Mouse (Mus musculus) MEL (cell line): Measurements from ENCODE around the gene Tnfsf4. TPM values are rescaled to one million over a fixed set of nuclear protein-coding genes. Genes with fewer than 3 reads are reported as not detected.

ENCODE experiments used
- DNase-seq: peaks from one replicate; pipeline ENCODE4 v3.0.0; 2011; ENCODE audit warnings: low read depth, low spot score
- H3K27ac ChIP-seq: 2 replicates; pipeline ENCODE4 v1.5.1; 2012; ENCODE audit warnings: low read depth, mild to moderate bottlenecking, control low read depth, low read length, moderate library complexity; ENCODE audit not compliant: control insufficient read depth
- H3K27me3 ChIP-seq, 2 experiments: fragments of 150-350 bp in 1 of 2; sonication (generic) in 1 of 2; 2 replicates each; pipeline ENCODE4 v1.6.1; 2012; ENCODE audit warnings: low read length in 2 of 2, mild to moderate bottlenecking in 2 of 2, improper control_type of control experiment in 1 of 2, moderate library complexity in 1 of 2; ENCODE audit not compliant: insufficient read depth in 2 of 2, control insufficient read depth in 1 of 2
- H3K36me3 ChIP-seq, 2 experiments: 2 replicates each; pipeline ENCODE4 v1.6.1; 2012 to 2014; ENCODE audit warnings: low read length in 2 of 2, improper control_type of control experiment in 1 of 2, inconsistent platforms in 1 of 2, mild to moderate bottlenecking in 1 of 2; ENCODE audit not compliant: insufficient read depth in 2 of 2, control insufficient read depth in 1 of 2
- H3K4me1 ChIP-seq, 2 experiments: fragments of 150-350 bp in 1 of 2; sonication (generic) in 1 of 2; 2 replicates each; pipeline ENCODE4 v1.6.1; 2012; ENCODE audit warnings: low read length in 2 of 2, improper control_type of control experiment in 1 of 2, mild to moderate bottlenecking in 1 of 2; ENCODE audit not compliant: insufficient read depth in 2 of 2, control insufficient read depth in 1 of 2
- H3K4me3 ChIP-seq, 2 experiments: fragments of 150-350 bp in 1 of 2; sonication (generic) in 1 of 2; 2 replicates each; pipeline ENCODE4 v1.5.1; 2012; ENCODE audit warnings: low read depth in 2 of 2, low read length in 2 of 2, mild to moderate bottlenecking in 2 of 2, moderate library complexity in 2 of 2, control low read depth in 1 of 2, improper control_type of control experiment in 1 of 2; ENCODE audit not compliant: control insufficient read depth in 1 of 2, insufficient read depth in 1 of 2
- H3K79me2 ChIP-seq: 2 replicates; pipeline ENCODE4 v1.6.1; 2012; ENCODE audit warnings: mild to moderate bottlenecking, low read length, moderate library complexity; ENCODE audit not compliant: control insufficient read depth, poor library complexity, insufficient read depth
- H3K9ac ChIP-seq: 2 replicates; pipeline ENCODE4 v1.6.1; 2012; ENCODE audit warnings: low read depth, mild to moderate bottlenecking, control low read depth, low read length, moderate library complexity; ENCODE audit not compliant: control insufficient read depth, poor library complexity, severe bottlenecking
- H3K9me3 ChIP-seq: fragments of 150-350 bp; sonication (generic); replicated peaks from 2 replicates; pipeline ENCODE4 v1.6.1; 2012; ENCODE audit warnings: mild to moderate bottlenecking, low read length, improper control_type of control experiment, moderate library complexity; ENCODE audit not compliant: insufficient read depth
- CHD2 ChIP-seq: IDR thresholded peaks from 2 replicates; pipeline ENCODE4 v1.6.1; 2011; ENCODE audit warnings: low read length, improper control_type of control experiment
- CTCF ChIP-seq, 3 experiments: IDR thresholded peaks in 2 of 3; conservative IDR thresholded peaks in 1 of 3; 2 replicates each; pipeline ENCODE4 v1.5.1; 2011 to 2012; ENCODE audit warnings: low read length in 3 of 3, low read depth in 2 of 3, mild to moderate bottlenecking in 2 of 3, improper control_type of control experiment in 1 of 3, inconsistent platforms in 1 of 3, mixed read lengths in 1 of 3, moderate library complexity in 1 of 3; ENCODE audit not compliant: control insufficient read depth in 1 of 3, insufficient read depth in 1 of 3, poor library complexity in 1 of 3, severe bottlenecking in 1 of 3
- E2F4 ChIP-seq: IDR thresholded peaks from 2 replicates; pipeline ENCODE4 v1.6.1; 2011; ENCODE audit warnings: low read depth, low read length, improper control_type of control experiment, borderline replicate concordance
- ELF1 ChIP-seq: IDR thresholded peaks from 2 replicates; pipeline ENCODE4 v1.6.1; 2014; ENCODE audit warnings: low read depth, mild to moderate bottlenecking, inconsistent platforms, low read length, improper control_type of control experiment, moderate library complexity
- ETS1 ChIP-seq: IDR thresholded peaks from 2 replicates; pipeline ENCODE4 v1.6.1; 2012; ENCODE audit warnings: low read depth, mild to moderate bottlenecking, inconsistent platforms, low read length, improper control_type of control experiment, moderate library complexity
- GABPA ChIP-seq: IDR thresholded peaks from 2 replicates; pipeline ENCODE4 v1.6.1; 2012; ENCODE audit warnings: low read depth, mild to moderate bottlenecking, inconsistent platforms, low read length, improper control_type of control experiment, moderate library complexity
- HCFC1 ChIP-seq: IDR thresholded peaks from 2 replicates; pipeline ENCODE4 v1.6.1; 2012; ENCODE audit warnings: low read depth, mild to moderate bottlenecking, inconsistent platforms, low read length, improper control_type of control experiment, moderate library complexity
- JUND ChIP-seq: IDR thresholded peaks from 2 replicates; pipeline ENCODE4 v1.6.1; 2011; ENCODE audit warnings: low read depth, mild to moderate bottlenecking, improper control_type of control experiment, low read length
- MAFK ChIP-seq: IDR thresholded peaks from 2 replicates; pipeline ENCODE4 v1.6.1; 2011; ENCODE audit warnings: low read depth, mild to moderate bottlenecking, low read length, improper control_type of control experiment, borderline replicate concordance
- MAZ ChIP-seq: IDR thresholded peaks from 2 replicates; pipeline ENCODE4 v1.6.1; 2012; ENCODE audit warnings: low read depth, mild to moderate bottlenecking, inconsistent platforms, low read length, improper control_type of control experiment
- MEF2A ChIP-seq: IDR thresholded peaks from 2 replicates; pipeline ENCODE4 v1.6.1; 2014; ENCODE audit warnings: low read depth, mild to moderate bottlenecking, inconsistent platforms, low read length, improper control_type of control experiment; ENCODE audit not compliant: poor library complexity, insufficient replicate concordance, severe bottlenecking; ENCODE audit errors: extremely low read depth
- MYB ChIP-seq: IDR thresholded peaks from 2 replicates; pipeline ENCODE4 v1.6.1; 2011; ENCODE audit warnings: mild to moderate bottlenecking, low read depth, low read length, improper control_type of control experiment
- MYC ChIP-seq: IDR thresholded peaks from 2 replicates; pipeline ENCODE4 v1.6.1; 2011; ENCODE audit warnings: low read depth, mild to moderate bottlenecking, low read length, improper control_type of control experiment, moderate library complexity
- POLR2A ChIP-seq, 2 experiments: IDR thresholded peaks; 2 replicates each; pipeline ENCODE4 v1.6.1; 2011 to 2012; ENCODE audit warnings: low read length in 2 of 2, mild to moderate bottlenecking in 2 of 2, control low read depth in 1 of 2, improper control_type of control experiment in 1 of 2, low read depth in 1 of 2, moderate library complexity in 1 of 2; ENCODE audit not compliant: control insufficient read depth in 1 of 2, insufficient read depth in 1 of 2, poor library complexity in 1 of 2
- POLR2AphosphoS2 ChIP-seq: IDR thresholded peaks from 2 replicates; pipeline ENCODE4 v1.6.1; 2011; ENCODE audit warnings: low read length, improper control_type of control experiment
- POLR2AphosphoS5 ChIP-seq: IDR thresholded peaks from 2 replicates; pipeline ENCODE4 v1.6.1; 2012; ENCODE audit warnings: low read depth, borderline replicate concordance, mild to moderate bottlenecking, inconsistent platforms, low read length, moderate library complexity, mixed read lengths
- RAD21 ChIP-seq: IDR thresholded peaks from 2 replicates; pipeline ENCODE4 v1.6.1; 2011; ENCODE audit warnings: mild to moderate bottlenecking, low read depth, low read length, improper control_type of control experiment
- RCOR1 ChIP-seq: IDR thresholded peaks from 2 replicates; pipeline ENCODE4 v1.6.1; 2012; ENCODE audit warnings: low read depth, mild to moderate bottlenecking, inconsistent platforms, low read length, improper control_type of control experiment
- SMC3 ChIP-seq: IDR thresholded peaks from 2 replicates; pipeline ENCODE4 v1.6.1; 2011; ENCODE audit warnings: low read depth, low read length, improper control_type of control experiment
- TCF12 ChIP-seq: IDR thresholded peaks from 2 replicates; pipeline ENCODE4 v1.6.1; 2014; ENCODE audit warnings: low read depth, mild to moderate bottlenecking, inconsistent platforms, low read length, improper control_type of control experiment, moderate library complexity
- UBTF ChIP-seq: IDR thresholded peaks from 2 replicates; pipeline ENCODE4 v1.6.1; 2012; ENCODE audit warnings: low read depth, mild to moderate bottlenecking, inconsistent platforms, low read length, improper control_type of control experiment, moderate library complexity, borderline replicate concordance; ENCODE audit not compliant: insufficient read depth
- USF1 ChIP-seq: IDR thresholded peaks from 2 replicates; pipeline ENCODE4 v1.6.1; 2014; ENCODE audit warnings: low read depth, mild to moderate bottlenecking, inconsistent platforms, low read length, improper control_type of control experiment, moderate library complexity
- USF2 ChIP-seq, 2 experiments: IDR thresholded peaks; 2 replicates each; pipeline ENCODE4 v1.6.1; 2011 to 2012; ENCODE audit warnings: improper control_type of control experiment in 2 of 2, low read length in 2 of 2, borderline replicate concordance in 1 of 2, inconsistent platforms in 1 of 2, low read depth in 1 of 2, mild to moderate bottlenecking in 1 of 2; ENCODE audit not compliant: insufficient read depth in 1 of 2
- ZC3H11A ChIP-seq: IDR thresholded peaks from 2 replicates; pipeline ENCODE4 v1.6.1; 2012; ENCODE audit warnings: low read depth, mild to moderate bottlenecking, inconsistent platforms, low read length, improper control_type of control experiment
- polyA plus RNA-seq, 2 experiments: library from polyadenylated mRNA; stranded (reverse) in 1 of 2; unstranded in 1 of 2; fragments of >175 nt in 1 of 2; fragments of >200 nt in 1 of 2; gene quantifications; 2 replicates each; pipeline versions ENCODE4 v1.2.1 to v1.2.4; 2012; ENCODE audit warnings: low replicate concordance in 2 of 2, low read depth in 1 of 2; ENCODE audit not compliant: insufficient read length in 2 of 2, insufficient read depth in 1 of 2, missing spikeins in 1 of 2
- total RNA-seq: library from RNA; depleted of rRNA; stranded (reverse); fragments of 300-350 nt; gene quantifications from 2 replicates; pipeline ENCODE4 v1.2.3, GENCODE M21; 2012

The Tnfsf4 gene
- total and polyA plus RNA-seq, 3 experiments: not detected

DNA sequence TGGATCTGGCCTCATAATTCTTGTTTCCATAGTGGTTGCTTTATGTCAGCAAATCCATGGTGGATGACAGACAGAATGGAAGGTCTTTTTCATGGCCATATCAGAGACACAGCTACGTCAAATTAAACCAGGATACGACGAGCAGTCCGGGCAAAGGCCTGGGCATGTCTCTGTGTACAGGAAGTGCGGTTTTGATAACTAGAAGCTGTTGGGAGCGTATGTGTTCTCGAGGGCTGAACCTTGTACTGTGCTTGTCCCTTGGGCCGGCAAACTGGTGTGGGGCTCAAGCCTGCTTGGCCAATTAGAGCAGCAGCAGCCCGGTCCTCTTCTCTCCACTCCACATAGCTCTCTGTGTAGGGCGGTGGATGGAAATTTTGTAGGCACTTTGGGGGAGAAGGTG lies 1.1 kb downstream of the Tnfsf4 start:
- H3K36me3 ChIP-seq: no peaks in the 10 kb centered on the region
- H3K9me3 ChIP-seq: no peaks in the 10 kb centered on the region
- H3K27ac ChIP-seq: no peak overlapping the region
- TF ChIP-seq HCFC1 (no peak), MYB (no peak), CHD2 (no peak), USF2 (IDR thresholded peaks at IDR 0.05; ENCODE audit: borderline replicate concordance in 1 of 2, insufficient read depth in 1 of 2, low read depth in 1 of 2, low read length in 2 of 2) (no peak), JUND (no peak), MAFK (no peak), MEF2A (no peak), GABPA (no peak), MYC (no peak), POLR2AphosphoS5 (no peak), ELF1 (no peak), MAZ (no peak), TCF12 (no peak), POLR2AphosphoS2 (no peak), USF1 (no peak), E2F4 (no peak), ETS1 (no peak), RCOR1 (no peak), UBTF (no peak)
- no peaks in the 10 kb centered on the region; a peak in 1 of 4 replicates for H3K27me3 ChIP-seq
- H3K4me3 ChIP-seq: no peak overlapping the region
- H3K4me1 ChIP-seq: no peaks in the 10 kb centered on the region
- DNase-seq: no peak
- H3K9ac ChIP-seq: no peak overlapping the region
- H3K79me2 ChIP-seq: no peaks in the 10 kb centered on the region

- no peak overlapping the region for H3K4me3 ChIP-seq
- no peaks in the 10 kb centered on the region for H3K4me1 ChIP-seq
- no peaks in the 10 kb centered on the region; a peak in 2 of 4 replicates for H3K27me3 ChIP-seq
- DNase-seq: peak; percentile 45
- TF ChIP-seq CTCF (IDR thresholded peaks at IDR 0.05 in 2 of 3, conservative IDR thresholded peaks at IDR 0.05 in 1 of 3; ENCODE audit: control insufficient read depth in 1 of 3, insufficient read depth in 1 of 3, low read depth in 2 of 3, low read length in 3 of 3, poor library complexity in 1 of 3, severe bottlenecking in 1 of 3) (peak; percentile 38 to 68 (median 53); a peak in 5 of 6 replicates), USF2 (IDR thresholded peaks at IDR 0.05; ENCODE audit: borderline replicate concordance in 1 of 2, insufficient read depth in 1 of 2, low read depth in 1 of 2, low read length in 2 of 2) (no peak), UBTF (no peak), ELF1 (no peak), ZC3H11A (peak; percentile 26; the same call in 1 of the 2 replicates), E2F4 (no peak), RAD21 (peak; percentile 65), POLR2A (IDR thresholded peaks at IDR 0.05; ENCODE audit: control insufficient read depth in 1 of 2, insufficient read depth in 1 of 2, low read depth in 1 of 2, low read length in 2 of 2, poor library complexity in 1 of 2) (no peak), SMC3 (peak; percentile 65)
- H3K9ac ChIP-seq: no peak overlapping the region
- no peaks in the 10 kb centered on the region for H3K36me3 ChIP-seq
- no peaks in the 10 kb centered on the region for H3K9me3 ChIP-seq
- no peaks in the 10 kb centered on the region for H3K79me2 ChIP-seq
- no peak overlapping the region for H3K27ac ChIP-seq
These were observed 4.9 kb downstream of the Tnfsf4 start for GRCm38 (mm10) chr1:161400126-161400525.
